Mouse (Mus musculus) megakaryocyte, embryonic 14.5 days (primary cell): Measurements from ENCODE around the gene Gm26566. TPM values are rescaled to one million over a fixed set of nuclear protein-coding genes. Genes with fewer than 3 reads are reported as not detected.
A peak's percentile ranks its signal among the peaks of the same experiment; 100 is the strongest.
"Not testable (repeated sequence)": the region's sequence is repeated elsewhere in the genome, so short reads cannot be mapped to it uniquely, and the experiment has no call there.

Experiments
- H3K27me3 ChIP-seq: replicated peaks from 2 replicates; pipeline ENCODE3; 2012; ENCODE audit warnings: inconsistent platforms
- H3K36me3 ChIP-seq: replicated peaks from 2 replicates; pipeline ENCODE3; 2012; ENCODE audit warnings: low read length, inconsistent platforms, mixed read lengths
- H3K4me1 ChIP-seq: 2 replicates; pipeline ENCODE4 v1.6.1; 2012; ENCODE audit warnings: inconsistent platforms
- H3K4me3 ChIP-seq: replicated peaks from 2 replicates; pipeline ENCODE3; 2012; ENCODE audit warnings: moderate library complexity, mild to moderate bottlenecking, inconsistent platforms
- H3K9me3 ChIP-seq: 2 replicates; pipeline ENCODE4 v1.6.1; 2012; ENCODE audit warnings: inconsistent platforms
- FLI1 ChIP-seq: IDR thresholded peaks from 2 replicates; pipeline ENCODE4 v1.6.1; 2012; ENCODE audit warnings: low read length, inconsistent platforms, mixed read lengths
- GATA1 ChIP-seq: IDR thresholded peaks from 3 replicates; pipeline ENCODE4 v1.6.1; 2012; ENCODE audit warnings: mixed read lengths, low read length, inconsistent platforms, borderline replicate concordance
- polyA plus RNA-seq: library from polyadenylated mRNA; stranded (reverse); fragments of >175 nt; gene quantifications from 2 replicates; pipeline ENCODE4 v1.2.3, GENCODE M21; 2012; ENCODE audit warnings: low replicate concordance; ENCODE audit not compliant: insufficient read depth

Gene Gm26566
- polyA plus RNA-seq, 1 experiment: 0.27 TPM

- Histone ChIP-seq H3K4me3 (peak overlapping the region; percentile 89), H3K9me3 (no peaks in the 10 kb centered on the region), H3K4me1 (peaks cover 28% of the 10 kb centered on the region), H3K27me3 (no peaks in the 10 kb centered on the region), H3K36me3 (no peaks in the 10 kb centered on the region)
- no peak for TF ChIP-seq GATA1
- no peak for TF ChIP-seq FLI1
Observed at GRCm38 (mm10) chr4:88726727-88727126, 5.1 kb downstream of the Gm26566 start.

DNA sequence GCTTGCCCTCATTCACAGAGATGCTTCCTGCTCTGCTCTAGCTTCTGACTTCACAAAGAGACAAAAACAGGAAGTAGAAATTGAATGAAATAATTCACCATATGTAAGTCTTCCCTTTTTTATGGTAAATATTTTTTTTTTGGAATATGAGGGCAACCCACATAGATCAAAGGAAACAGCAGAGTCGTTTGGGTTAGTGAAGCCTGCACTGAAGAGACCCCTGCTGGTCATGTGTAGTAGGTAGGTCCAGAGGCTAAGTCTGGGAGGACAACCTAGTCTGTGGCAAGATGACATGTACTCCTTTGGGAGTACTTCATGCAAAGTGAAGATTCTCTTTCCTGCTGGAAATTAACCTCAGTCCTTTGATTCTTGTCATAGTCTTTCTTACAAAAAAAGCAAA, 5.7 kb downstream of the Gm26566 start:
- H3K4me1 ChIP-seq: peaks cover 28% of the 10 kb centered on the region
- no peaks in the 10 kb centered on the region for H3K36me3 ChIP-seq
- TF ChIP-seq GATA1: no peak
- TF ChIP-seq FLI1: no peak
- no peaks in the 10 kb centered on the region for H3K9me3 ChIP-seq
- peak overlapping the region; percentile 89 for H3K4me3 ChIP-seq
- H3K27me3 ChIP-seq: no peaks in the 10 kb centered on the region

DNA sequence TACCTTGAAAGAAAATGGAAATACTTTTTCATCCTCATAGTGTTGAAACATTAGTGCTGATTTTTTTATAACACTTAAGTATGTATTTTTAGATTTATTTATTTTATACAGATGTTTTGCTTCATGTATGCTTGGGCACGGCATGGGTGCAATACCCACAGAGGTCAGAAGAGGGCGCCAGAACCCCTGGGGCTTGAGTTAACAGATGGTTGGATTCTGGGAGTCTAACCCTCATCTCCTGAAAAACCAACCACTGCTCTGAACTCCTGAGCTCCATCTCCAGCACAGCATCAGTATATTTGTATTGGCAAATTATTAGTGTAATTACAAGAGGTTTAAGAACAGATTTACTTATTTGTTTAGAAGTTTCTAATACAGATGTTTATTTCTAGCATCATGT, 16.9 kb downstream of the Gm26566 start:
- Histone ChIP-seq H3K4me3 (no peak overlapping the region), H3K9me3 (no peaks in the 10 kb centered on the region), H3K27me3 (peaks cover 6% of the 10 kb centered on the region), H3K36me3 (no peaks in the 10 kb centered on the region), H3K4me1 (peaks cover 16% of the 10 kb centered on the region)
- TF ChIP-seq FLI1 (no peak), GATA1 (no peak)

DNA sequence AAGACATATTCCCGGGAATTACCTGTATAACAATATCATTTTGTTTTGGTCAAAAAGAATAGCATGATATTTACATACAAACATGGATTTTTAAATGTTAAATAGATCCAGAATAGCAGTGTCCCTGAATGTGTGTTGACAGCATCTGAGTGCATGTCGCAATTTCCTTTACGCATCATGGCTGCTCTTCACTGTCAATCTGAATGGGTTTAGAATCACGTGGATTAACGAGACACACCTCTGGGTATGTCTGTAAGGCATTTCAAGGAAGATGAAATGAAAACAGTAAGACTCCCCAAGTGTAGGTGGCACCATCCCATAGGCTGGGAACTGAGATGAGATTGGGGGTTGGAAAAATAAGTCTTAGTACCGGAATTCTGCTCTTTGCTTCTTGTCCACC, 17.4 kb downstream of the Gm26566 start:
- no peak for TF ChIP-seq GATA1
- TF ChIP-seq FLI1: no peak
- Histone ChIP-seq H3K27me3 (peaks cover 6% of the 10 kb centered on the region), H3K4me1 (peaks cover 16% of the 10 kb centered on the region), H3K9me3 (no peaks in the 10 kb centered on the region), H3K4me3 (no peak overlapping the region), H3K36me3 (no peaks in the 10 kb centered on the region)

DNA sequence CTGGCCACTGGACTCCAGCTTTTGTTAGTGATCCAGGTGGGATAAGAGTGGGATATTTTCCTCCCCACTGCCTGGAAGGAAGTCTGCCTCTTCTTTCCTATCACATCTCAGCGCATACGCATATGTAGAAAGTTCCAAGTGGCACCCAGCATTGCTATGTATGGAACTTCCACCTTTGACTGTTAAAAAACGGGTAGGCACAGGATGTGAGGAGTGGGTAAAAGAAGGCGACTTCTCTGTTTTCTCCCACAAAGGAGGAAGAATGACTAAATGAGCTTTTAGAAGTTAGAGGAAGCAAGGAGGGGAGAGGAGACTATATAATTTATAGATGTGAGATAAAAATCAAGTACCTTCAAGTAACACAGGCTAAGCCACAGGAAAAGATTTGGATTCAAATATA, 19.8 kb downstream of the Gm26566 start:
- H3K4me1 ChIP-seq: peaks cover 19% of the 10 kb centered on the region
- H3K4me3 ChIP-seq: no peak overlapping the region
- H3K9me3 ChIP-seq: no peaks in the 10 kb centered on the region
- H3K27me3 ChIP-seq: peaks cover under 1% of the 10 kb centered on the region
- TF ChIP-seq FLI1 (no peak), GATA1 (no peak)
- no peaks in the 10 kb centered on the region for H3K36me3 ChIP-seq

- H3K4me3 ChIP-seq: peak overlapping the region; percentile 12
- peaks cover 2% of the 10 kb centered on the region for H3K27me3 ChIP-seq
- no peaks in the 10 kb centered on the region for H3K9me3 ChIP-seq
- no peak for TF ChIP-seq GATA1
- TF ChIP-seq FLI1: no peak
- no peaks in the 10 kb centered on the region for H3K36me3 ChIP-seq
- peaks cover 19% of the 10 kb centered on the region for H3K4me1 ChIP-seq
Observed at GRCm38 (mm10) chr4:88742771-88743371, 21.3 kb downstream of the Gm26566 start.

DNA sequence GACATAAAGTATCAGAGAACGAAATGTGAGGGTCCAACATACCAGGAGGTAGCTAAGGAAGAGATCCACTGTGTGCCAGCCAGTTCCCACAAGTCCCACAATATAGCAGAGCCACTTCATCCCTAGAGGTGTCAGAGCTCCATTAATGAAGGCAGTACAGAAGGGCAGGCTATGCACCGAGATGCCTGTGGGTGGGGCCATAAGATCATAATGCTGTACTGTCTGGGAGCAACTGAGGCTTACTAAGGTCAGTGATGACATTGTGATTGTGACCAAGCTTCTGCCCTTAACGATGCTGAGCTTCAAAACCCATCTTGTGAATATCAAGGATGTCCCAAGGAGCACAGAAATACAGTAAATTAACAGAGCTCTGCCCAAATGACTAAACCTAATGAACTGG, 22.6 kb downstream of the Gm26566 start:
- TF ChIP-seq FLI1 (no peak), GATA1 (no peak)
- Histone ChIP-seq H3K9me3 (no peaks in the 10 kb centered on the region), H3K27me3 (peaks cover 5% of the 10 kb centered on the region), H3K36me3 (no peaks in the 10 kb centered on the region), H3K4me3 (no peak overlapping the region), H3K4me1 (peaks cover 16% of the 10 kb centered on the region)

DNA sequence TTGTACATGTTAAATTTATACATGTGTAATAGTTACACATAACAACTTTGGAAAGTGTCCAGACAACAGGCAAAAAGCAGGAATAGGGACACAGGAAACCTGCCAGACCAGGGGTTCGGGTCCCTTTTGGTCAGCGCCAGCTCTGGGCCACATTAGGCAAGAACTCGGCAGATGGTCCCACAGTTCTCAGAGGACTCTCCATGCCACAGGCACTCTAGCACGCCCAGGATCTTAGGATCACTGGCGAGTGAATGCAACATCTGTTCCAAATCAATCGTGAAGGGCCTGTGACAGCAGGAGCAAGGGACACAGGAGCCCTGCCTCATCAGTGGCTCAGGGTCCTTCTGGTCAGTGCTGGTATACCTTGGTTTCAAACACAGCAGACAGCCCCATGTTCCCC, 28.3 kb downstream of the Gm26566 start:
- Histone ChIP-seq H3K27me3 (peaks cover 5% of the 10 kb centered on the region), H3K4me1 (no peaks in the 10 kb centered on the region), H3K9me3 (no peaks in the 10 kb centered on the region), H3K36me3 (no peaks in the 10 kb centered on the region), H3K4me3 (no peak overlapping the region)
- TF ChIP-seq GATA1: no peak
- TF ChIP-seq FLI1: no peak

- not testable (repeated sequence) for H3K4me3 ChIP-seq, H3K9me3 ChIP-seq, H3K4me1 ChIP-seq, H3K27me3 ChIP-seq, H3K36me3 ChIP-seq
Observed at GRCm38 (mm10) chr4:88754818-88755340, 33.3 kb downstream of the Gm26566 start, which contains the start of gene Gm13271. TSS of gene Gm13271 (plus strand) at chr4:88754868.

DNA sequence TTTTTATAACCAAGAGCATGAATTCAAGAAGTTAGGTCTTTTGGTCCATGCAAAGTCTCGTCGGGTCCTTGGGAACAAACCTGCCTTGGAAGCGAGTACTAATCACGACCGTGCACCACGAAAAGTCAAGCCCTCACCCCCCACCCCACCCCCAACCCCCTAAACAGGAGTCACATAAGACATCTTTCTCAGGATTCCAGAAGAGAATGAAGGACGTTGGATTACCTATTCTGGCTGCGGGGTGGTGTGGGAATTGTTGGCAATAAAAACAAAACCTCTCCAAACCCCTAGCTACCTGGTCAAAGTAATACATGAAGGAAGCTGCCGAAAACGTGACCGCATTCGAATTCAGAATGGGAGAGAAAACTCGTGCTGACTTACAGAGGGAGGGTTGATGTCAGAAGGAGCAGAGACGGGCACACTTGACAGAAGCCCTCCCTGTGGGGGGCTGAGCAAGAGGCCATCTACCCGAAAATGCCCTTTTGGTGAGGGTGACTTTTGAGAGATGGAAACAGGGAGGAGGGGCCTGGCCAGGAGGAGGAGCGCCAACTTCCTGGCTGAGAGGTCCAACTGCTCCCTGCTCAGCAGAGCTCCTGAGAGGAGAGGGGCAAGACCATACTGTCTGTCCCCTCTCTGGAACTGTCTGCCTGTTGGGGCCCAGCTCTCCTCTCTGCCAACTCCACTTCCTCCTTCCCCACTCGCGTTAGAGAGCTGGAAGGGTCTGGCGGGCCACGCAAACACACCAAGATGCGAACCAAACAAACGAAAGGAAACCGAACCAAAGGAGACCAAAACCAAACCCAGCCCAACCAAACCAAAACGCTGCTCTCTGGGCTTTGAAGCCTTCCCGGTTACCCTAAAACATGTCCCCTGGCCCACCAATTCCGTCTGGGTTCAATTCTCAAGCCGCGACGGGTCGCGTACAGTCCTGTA, 35.2 kb downstream of the Gm26566 start:
- not testable (repeated sequence) for H3K36me3 ChIP-seq, H3K27me3 ChIP-seq, H3K4me1 ChIP-seq, H3K9me3 ChIP-seq, H3K4me3 ChIP-seq

DNA sequence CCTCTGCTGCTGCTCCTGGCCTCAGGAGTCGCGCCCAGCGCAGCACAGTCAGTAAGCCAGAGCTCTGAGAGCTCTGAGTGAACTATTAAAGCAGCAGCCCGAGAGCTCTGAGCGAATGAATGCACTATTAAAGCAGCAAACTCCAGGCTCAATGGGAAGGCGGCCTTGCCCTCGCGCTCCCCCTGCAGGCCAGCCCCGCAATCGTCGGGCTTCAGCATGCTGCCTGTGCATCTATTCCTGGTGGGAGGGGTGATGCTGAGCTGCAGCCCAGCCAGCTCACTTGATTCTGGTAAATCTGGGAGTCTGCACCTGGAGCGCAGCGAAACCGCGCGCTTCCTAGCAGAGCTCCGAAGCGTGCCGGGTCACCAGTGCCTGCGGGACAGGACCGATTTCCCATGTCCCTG, 36.0 kb downstream of the Gm26566 start:
- not testable (repeated sequence) for H3K4me1 ChIP-seq, H3K9me3 ChIP-seq, H3K36me3 ChIP-seq, H3K4me3 ChIP-seq, H3K27me3 ChIP-seq

GRCm38 (mm10) chr4:88758751-88759150, 37.1 kb downstream of the Gm26566 start:
- H3K4me1 ChIP-seq, H3K27me3 ChIP-seq, H3K36me3 ChIP-seq, H3K4me3 ChIP-seq, H3K9me3 ChIP-seq: not testable (repeated sequence)

DNA sequence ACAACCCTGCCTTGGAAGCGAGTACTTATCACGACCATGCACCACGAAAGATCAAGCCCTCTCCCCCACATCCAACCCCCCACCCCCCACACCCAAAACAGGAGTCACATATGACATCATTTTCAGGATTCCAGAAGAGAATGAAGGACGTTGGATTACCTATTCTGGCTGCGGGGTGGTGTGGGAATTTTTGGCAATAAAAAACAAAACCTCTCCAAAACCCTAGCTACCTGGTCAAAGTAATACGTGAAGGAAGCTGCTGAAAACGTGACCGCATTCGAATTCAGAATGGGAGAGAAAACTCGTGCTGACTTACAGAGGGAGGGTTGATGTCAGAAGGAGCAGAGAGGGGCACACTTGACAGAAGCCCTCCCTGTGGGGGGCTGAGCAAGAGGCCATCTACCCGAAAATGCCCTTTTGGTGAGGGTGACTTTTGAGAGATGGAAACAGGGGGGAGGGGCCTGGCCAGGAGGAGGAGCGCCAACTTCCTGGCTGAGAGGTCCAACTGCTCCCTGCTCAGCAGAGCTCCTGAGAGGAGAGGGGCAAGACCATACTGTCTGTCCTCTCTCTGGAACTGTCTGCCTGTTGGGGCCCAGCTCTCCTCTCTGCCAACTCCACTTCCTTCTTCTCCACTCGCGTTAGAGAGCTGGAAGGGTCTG, 38.1 kb downstream of the Gm26566 start, which contains the start of gene Gm13283:
Gm13283 (plus strand) TSS at position 510 of the 659 bp plus-strand sequence.
- not testable (repeated sequence) for H3K9me3 ChIP-seq, H3K4me1 ChIP-seq, H3K4me3 ChIP-seq

DNA sequence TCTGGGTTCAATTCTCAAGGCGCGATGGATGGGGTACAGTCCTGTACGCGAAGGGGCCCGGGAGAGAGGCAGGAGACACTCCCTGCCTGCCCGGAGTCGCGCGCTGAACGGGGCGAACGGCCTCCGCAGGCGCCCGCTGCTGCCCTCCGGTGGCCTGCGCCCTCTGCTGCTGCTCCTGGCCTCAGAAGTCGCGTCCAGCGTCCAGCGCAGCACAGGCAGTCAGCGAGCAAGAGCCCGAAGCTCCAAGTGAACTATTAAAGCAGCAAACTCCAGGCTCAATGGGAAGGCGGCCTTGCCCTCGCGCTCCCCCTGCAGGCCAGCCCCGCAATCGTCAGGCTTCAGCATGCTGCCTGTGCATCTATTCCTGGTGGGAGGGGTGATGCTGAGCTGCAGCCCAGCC, 38.8 kb downstream of the Gm26566 start:
- H3K4me1 ChIP-seq, H3K36me3 ChIP-seq, H3K4me3 ChIP-seq, H3K27me3 ChIP-seq, H3K9me3 ChIP-seq: not testable (repeated sequence)

More for the DNA sequence above, 38.1 kb downstream of the Gm26566 start, which contains the start of gene Gm13283:
- not testable (repeated sequence) for H3K36me3 ChIP-seq, H3K27me3 ChIP-seq
